ENCODE assay signal across 22 mouse cellular contexts in genomic region chr4:7206987-7207386, GRCm38 (mm10).
DNase-seq lines count a peak whose midpoint lies in the region; ATAC-seq lines count a peak whose summit lies in the region.
"Had no signal": no experiment of that assay in that cellular context is flagged by ENCODE, and none has a peak within 500 bp of the region (broad histone marks: within the 10 kb centered on the region; RNA-seq: fewer than 3 reads in every experiment).

No protein-coding gene starts in this region.

- intact Hi-C loops in left cerebral cortex, postnatal 25 days (cut with DNase I): no loop called here

- ATAC-seq in activated CD4-positive, CD25-positive, alpha-beta regulatory T cell, adult 4 months: peak; percentile 66
- ATAC-seq: forebrain, embryonic 15.5 days; intestine, embryonic 15.5 days had no signal

- peak; percentile 29 for DNase-seq in CD4-positive, CD25-positive, alpha-beta regulatory T cell, adult 2 months (ENCODE audit: low read depth, low spot score)
- peak; percentile 32 for DNase-seq in induced T-regulatory cell, adult 2 months (ENCODE audit: low read depth)
- DNase-seq in naive thymus-derived CD4-positive, alpha-beta T cell, adult 2 months (ENCODE audit: low read depth): peak; percentile 25
- no peak for DNase-seq in frontal cortex, adult 2 months (ENCODE audit: extremely low spot score in 1 of 2, low spot score in 1 of 2)
- DNase-seq in cerebellum, postnatal 25 days: no peak
- no peak for DNase-seq in left cerebral cortex, postnatal 25 days (ENCODE audit: low spot score in 2 of 2)
- DNase-seq: adrenal gland, adult 8-10 months; B cell, adult 2 months; cerebellum, adult 11 months; cerebellum, adult 9-10 months; gastrocnemius, adult 2 months; heart, postnatal 10 days; kidney, adult 9 months; kidney, postnatal 10 days; layer of hippocampus, postnatal 36 days; lung, embryonic 14.5 days; lung, postnatal 14 days; right cerebral cortex, postnatal 14 days; thymus, postnatal 36 days had no signal

Comparison
In these comparisons a context has a peak if more than half of its experiments do, and no peak if none do; other contexts are left out.
1. DNase-seq: peak in CD4-positive, CD25-positive, alpha-beta regulatory T cell, adult 2 months (single experiment), induced T-regulatory cell, adult 2 months (single experiment) and naive thymus-derived CD4-positive, alpha-beta T cell, adult 2 months (single experiment); none in frontal cortex, adult 2 months (0 of 2), cerebellum, postnatal 25 days (0 of 2) and left cerebral cortex, postnatal 25 days (0 of 2).